Mouse (Mus musculus) kidney, embryonic 15.5 days (tissue): ENCODE measurements around the gene Pigu. TPM values are rescaled to one million over a fixed set of nuclear protein-coding genes. Genes with fewer than 3 reads are reported as not detected.

Experiments
- ATAC-seq: fragments of 200-750 bp; cut with Nextera tagmentation; replicated peaks from 2 replicates; pipeline ENCODE4 v1.8.0; 2017; ENCODE audit warnings: moderate TSS enrichment; ENCODE audit not compliant: low FRiP score
- H3K27ac ChIP-seq: fragments of 300-500 bp; sonication (generic); 2 replicates; pipeline ENCODE4 v1.5.1; 2015; ENCODE audit warnings: mild to moderate bottlenecking, inconsistent platforms
- H3K27me3 ChIP-seq: fragments of 300-500 bp; sonication (generic); 2 replicates; pipeline ENCODE4 v1.6.1; 2015; ENCODE audit warnings: inconsistent platforms
- H3K36me3 ChIP-seq: fragments of 300-500 bp; sonication (generic); 2 replicates; pipeline ENCODE4 v1.6.1; 2015; ENCODE audit warnings: inconsistent platforms
- H3K4me1 ChIP-seq: fragments of 300-500 bp; sonication (generic); 2 replicates; pipeline ENCODE4 v1.6.1; 2015; ENCODE audit warnings: inconsistent platforms
- H3K4me2 ChIP-seq: fragments of 300-500 bp; sonication (generic); 2 replicates; pipeline ENCODE4 v1.6.1; 2015; ENCODE audit warnings: moderate library complexity, mild to moderate bottlenecking, inconsistent platforms
- H3K4me3 ChIP-seq: fragments of 300-500 bp; sonication (generic); replicated peaks from 2 replicates; pipeline ENCODE4 v1.5.1; 2015; ENCODE audit warnings: mild to moderate bottlenecking, inconsistent platforms
- H3K9ac ChIP-seq: fragments of 300-500 bp; sonication (generic); 2 replicates; pipeline ENCODE4 v1.6.1; 2015; ENCODE audit warnings: mild to moderate bottlenecking, inconsistent platforms
- H3K9me3 ChIP-seq: fragments of 300-500 bp; sonication (generic); replicated peaks from 2 replicates; pipeline ENCODE4 v1.6.1; 2016; ENCODE audit warnings: inconsistent platforms
- WGBS: fragments of 180-500 bp; shearing (Covaris S2); methylation state at CpG from one replicate; pipeline ENCODE4 v1.1.7; 2015; ENCODE audit warnings: mixed read lengths; 5-methylcytosine and 5-hydroxymethylcytosine counted together
- polyA plus RNA-seq: library from polyadenylated mRNA; unstranded; fragments of >200 nt; fragmentation: Nextera tagmentation; extraction: Ambion mirVana; gene quantifications from 2 replicates; pipeline ENCODE4 v1.2.1, GENCODE M21; 2015

Pigu gene
- polyA plus RNA-seq, 1 experiment from 2014 or later, result 62.7 TPM

GRCm38 (mm10) chr2:155280116-155280515 lies 77.1 kb downstream of the Pigu start:
- Histone ChIP-seq H3K27ac (no peak overlapping the region), H3K4me3 (no peak overlapping the region), H3K27me3 (no peaks in the 10 kb centered on the region), H3K4me2 (no peak overlapping the region), H3K9me3 (no peaks in the 10 kb centered on the region), H3K9ac (no peak overlapping the region), H3K36me3 (peaks cover 35% of the 10 kb centered on the region), H3K4me1 (peaks cover 13% of the 10 kb centered on the region)
- ATAC-seq, result no peak
- WGBS, result 41% methylated on average over 2 of the region's 2 CpGs

GRCm38 (mm10) chr2:155279163-155279562 lies 78.1 kb downstream of the Pigu start:
- WGBS, result 83% methylated on average over 4 of the region's 4 CpGs
- Histone ChIP-seq H3K36me3 (peaks cover 25% of the 10 kb centered on the region), H3K4me3 (no peak overlapping the region), H3K27ac (no peak overlapping the region), H3K27me3 (no peaks in the 10 kb centered on the region), H3K4me2 (no peak overlapping the region), H3K9me3 (no peaks in the 10 kb centered on the region), H3K4me1 (peaks cover 13% of the 10 kb centered on the region), H3K9ac (no peak overlapping the region)
- no peak for ATAC-seq

GRCm38 (mm10) chr2:155278361-155278760 lies 78.9 kb downstream of the Pigu start:
- peaks cover 23% of the 10 kb centered on the region for H3K36me3 ChIP-seq
- no peak for ATAC-seq

GRCm38 (mm10) chr2:155277721-155278120 lies 79.5 kb downstream of the Pigu start:
- Histone ChIP-seq H3K4me3 (peak overlapping the region; percentile 98; the same call in 1 of the 2 replicates), H3K27ac (no peak overlapping the region)
- WGBS, result 93% methylated on average over 2 of the region's 2 CpGs

More at GRCm38 (mm10) chr2:155278361-155278760, 78.9 kb downstream of the Pigu start:
- Histone ChIP-seq H3K4me1 (peaks cover 13% of the 10 kb centered on the region), H3K9me3 (no peaks in the 10 kb centered on the region), H3K9ac (no peak overlapping the region), H3K27ac (no peak overlapping the region), H3K4me3 (no peak overlapping the region), H3K4me2 (no peak overlapping the region), H3K27me3 (no peaks in the 10 kb centered on the region)
- 89% methylated on average over 7 of the region's 7 CpGs for WGBS

GRCm38 (mm10) chr2:155276621-155277175 lies 80.5 kb downstream of the Pigu start:
- H3K9me3 ChIP-seq, result no peaks in the 10 kb centered on the region
- H3K36me3 ChIP-seq, result peaks cover 16% of the 10 kb centered on the region
- ATAC-seq, result peak; percentile 92
- H3K4me1 ChIP-seq, result peaks cover 13% of the 10 kb centered on the region
- H3K4me3 ChIP-seq, result peak overlapping the region; percentile 98
- H3K27me3 ChIP-seq, result no peaks in the 10 kb centered on the region
- peak overlapping the region; percentile 94 for H3K9ac ChIP-seq
- WGBS, result under 1% methylated on average over 49 of the region's 49 CpGs
- peak overlapping the region; percentile 88 for H3K27ac ChIP-seq
- H3K4me2 ChIP-seq, result peak overlapping the region; percentile 85

More at GRCm38 (mm10) chr2:155277721-155278120, 79.5 kb downstream of the Pigu start:
- Histone ChIP-seq H3K9ac (no peak overlapping the region), H3K4me2 (peak overlapping the region; percentile 85), H3K4me1 (peaks cover 13% of the 10 kb centered on the region), H3K9me3 (no peaks in the 10 kb centered on the region), H3K27me3 (no peaks in the 10 kb centered on the region), H3K36me3 (peaks cover 17% of the 10 kb centered on the region)
- no peak for ATAC-seq

GRCm38 (mm10) chr2:155276195-155276594 lies 81.0 kb downstream of the Pigu start, which contains the start of gene Map1lc3a:
Gene Map1lc3a (plus strand): TSS chr2:155276297.
- peak within 1 kb of the TSS; percentile 88 for H3K27ac ChIP-seq
- no peaks in the 10 kb centered on the region for H3K9me3 ChIP-seq
- peak within 1 kb of the TSS; percentile 98 for H3K4me3 ChIP-seq
- H3K9ac ChIP-seq, result peak within 1 kb of the TSS; percentile 94
- ATAC-seq, result peak; percentile 93
- peaks cover 13% of the 10 kb centered on the region for H3K4me1 ChIP-seq
- under 1% methylated on average over 47 of the region's 47 CpGs for WGBS
- peak within 1 kb of the TSS; percentile 85 for H3K4me2 ChIP-seq
- H3K27me3 ChIP-seq, result no peaks in the 10 kb centered on the region
- H3K36me3 ChIP-seq, result peaks cover 16% of the 10 kb centered on the region

GRCm38 (mm10) chr2:155273603-155274002 lies 83.6 kb downstream of the Pigu start:
- Histone ChIP-seq H3K4me2 (no peak overlapping the region), H3K9me3 (no peaks in the 10 kb centered on the region), H3K36me3 (peaks cover 8% of the 10 kb centered on the region), H3K4me1 (peaks cover 13% of the 10 kb centered on the region), H3K4me3 (no peak overlapping the region), H3K9ac (no peak overlapping the region), H3K27ac (no peak overlapping the region), H3K27me3 (no peaks in the 10 kb centered on the region)
- no peak for ATAC-seq
- 84% methylated on average over 8 of the region's 8 CpGs for WGBS

GRCm38 (mm10) chr2:155272396-155273170 lies 84.6 kb downstream of the Pigu start:
- Histone ChIP-seq H3K9me3 (no peaks in the 10 kb centered on the region), H3K27ac (no peak overlapping the region), H3K4me3 (no peak overlapping the region), H3K4me1 (peaks cover 13% of the 10 kb centered on the region), H3K4me2 (no peak overlapping the region), H3K27me3 (no peaks in the 10 kb centered on the region), H3K9ac (no peak overlapping the region), H3K36me3 (no peaks in the 10 kb centered on the region)
- ATAC-seq, result no peak
- WGBS, result 75% methylated on average over 10 of the region's 10 CpGs

- Histone ChIP-seq H3K36me3 (no peaks in the 10 kb centered on the region), H3K9me3 (no peaks in the 10 kb centered on the region), H3K9ac (no peak overlapping the region), H3K4me2 (no peak overlapping the region), H3K4me3 (no peak overlapping the region), H3K4me1 (peaks cover 7% of the 10 kb centered on the region), H3K27me3 (no peaks in the 10 kb centered on the region), H3K27ac (no peak overlapping the region)
- ATAC-seq, result no peak
- WGBS, result 84% methylated on average over 6 of the region's 6 CpGs
Measured at GRCm38 (mm10) chr2:155271957-155272356, 85.3 kb downstream of the Pigu start.

- Histone ChIP-seq H3K9me3 (no peaks in the 10 kb centered on the region), H3K4me3 (no peak overlapping the region), H3K27ac (no peak overlapping the region), H3K27me3 (no peaks in the 10 kb centered on the region), H3K9ac (no peak overlapping the region), H3K4me2 (no peak overlapping the region), H3K4me1 (no peaks in the 10 kb centered on the region), H3K36me3 (no peaks in the 10 kb centered on the region)
- ATAC-seq, result no peak
- 87% methylated on average over 5 of the region's 5 CpGs for WGBS
Measured at GRCm38 (mm10) chr2:155266896-155267295, 90.3 kb downstream of the Pigu start.

- 93% methylated on average over 6 of the region's 6 CpGs for WGBS
- Histone ChIP-seq H3K4me1 (no peaks in the 10 kb centered on the region), H3K4me2 (no peak overlapping the region), H3K36me3 (no peaks in the 10 kb centered on the region), H3K4me3 (no peak overlapping the region), H3K27ac (no peak overlapping the region), H3K27me3 (no peaks in the 10 kb centered on the region), H3K9me3 (no peaks in the 10 kb centered on the region), H3K9ac (no peak overlapping the region)
- no peak for ATAC-seq
Measured at GRCm38 (mm10) chr2:155265526-155265925, 91.7 kb downstream of the Pigu start.

GRCm38 (mm10) chr2:155249588-155249987 lies 107.6 kb downstream of the Pigu start:
- WGBS, result 93% methylated on average over 5 of the region's 5 CpGs
- H3K9ac ChIP-seq, result no peak overlapping the region
- H3K4me3 ChIP-seq, result no peak overlapping the region
- H3K9me3 ChIP-seq, result no peaks in the 10 kb centered on the region
- no peak for ATAC-seq
- no peak overlapping the region for H3K27ac ChIP-seq
- no peaks in the 10 kb centered on the region for H3K27me3 ChIP-seq
- peaks cover 74% of the 10 kb centered on the region for H3K36me3 ChIP-seq
- no peak overlapping the region for H3K4me2 ChIP-seq
- H3K4me1 ChIP-seq, result no peaks in the 10 kb centered on the region
